Mouse (Mus musculus) frontal cortex, postnatal 25 days (tissue): Measurements from ENCODE around the gene Adgra3.

Source experiments
- DNase-seq, 2 experiments: peaks; one replicate each; pipeline ENCODE4 v3.0.0; 2022; ENCODE audit warnings: low spot score in 2 of 2

Gene Adgra3

GRCm38 (mm10) chr5:50058421-50059286, at the start of gene Adgra3:
Gene Adgra3, minus strand, starts transcription at chr5:50059006.
- DNase-seq = peak; percentile 8 to 23

GRCm38 (mm10) chr5:50083441-50083840, 24.6 kb upstream of the Adgra3 start:
- DNase-seq = no peak

- no peak for DNase-seq
Observed at GRCm38 (mm10) chr5:50074245-50074644, 15.4 kb upstream of the Adgra3 start.

GRCm38 (mm10) chr5:50064236-50064635, 5.4 kb upstream of the Adgra3 start:
- DNase-seq = no peak

- no peak for DNase-seq
Observed at GRCm38 (mm10) chr5:50059586-50059985, 780 bp upstream of the Adgra3 start.

GRCm38 (mm10) chr5:50057612-50058420, 990 bp downstream of the Adgra3 start:
- no peak for DNase-seq

GRCm38 (mm10) chr5:50052456-50052855, 6.3 kb downstream of the Adgra3 start:
- DNase-seq = no peak

- DNase-seq = no peak
Observed at GRCm38 (mm10) chr5:50050668-50051425, 8.0 kb downstream of the Adgra3 start.

GRCm38 (mm10) chr5:50050037-50050436, 8.8 kb downstream of the Adgra3 start:
- no peak for DNase-seq

GRCm38 (mm10) chr5:50049506-50049905, 9.3 kb downstream of the Adgra3 start:
- no peak for DNase-seq

- DNase-seq = no peak
Observed at GRCm38 (mm10) chr5:50048960-50049359, 9.8 kb downstream of the Adgra3 start.

- DNase-seq = no peak
Observed at GRCm38 (mm10) chr5:50048271-50048851, 10.4 kb downstream of the Adgra3 start.

GRCm38 (mm10) chr5:50045180-50045579, 13.6 kb downstream of the Adgra3 start:
- DNase-seq = no peak

- DNase-seq = no peak
Observed at GRCm38 (mm10) chr5:50043677-50044076, 15.1 kb downstream of the Adgra3 start.

GRCm38 (mm10) chr5:50042274-50042943, 16.4 kb downstream of the Adgra3 start:
- no peak for DNase-seq

GRCm38 (mm10) chr5:50039521-50039920, 19.3 kb downstream of the Adgra3 start:
- no peak for DNase-seq

- DNase-seq = no peak
Observed at GRCm38 (mm10) chr5:50037666-50038065, 21.1 kb downstream of the Adgra3 start.

- DNase-seq = no peak
Observed at GRCm38 (mm10) chr5:50034900-50035514, 23.8 kb downstream of the Adgra3 start.

GRCm38 (mm10) chr5:50034231-50034630, 24.6 kb downstream of the Adgra3 start:
- DNase-seq = no peak

- no peak for DNase-seq
Observed at GRCm38 (mm10) chr5:50033660-50034059, 25.1 kb downstream of the Adgra3 start.

- DNase-seq = no peak
Observed at GRCm38 (mm10) chr5:50032332-50032731, 26.5 kb downstream of the Adgra3 start.
